18 mouse cellular contexts compared by ENCODE assay signal in the genomic region with DNA sequence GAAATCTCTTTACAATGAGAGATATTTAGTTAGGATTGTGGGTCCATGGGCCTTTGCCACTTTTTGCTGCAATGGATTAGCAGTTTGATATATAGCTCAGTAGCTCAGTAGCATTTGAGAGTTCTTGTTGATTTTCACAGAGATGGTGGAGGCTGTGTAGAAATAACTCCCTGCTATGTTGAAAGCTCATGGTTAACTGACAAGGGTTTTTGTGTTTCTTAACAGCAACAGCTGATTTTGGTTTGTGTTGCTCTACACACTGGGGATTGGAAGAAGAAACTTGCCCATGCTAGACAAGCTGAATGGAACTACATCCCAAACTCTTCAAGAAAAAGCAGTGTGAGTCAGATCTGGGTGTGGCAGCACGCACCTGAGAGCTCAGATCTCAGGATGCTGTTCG.
"Had no signal": no experiment of that assay in that cellular context is flagged by ENCODE, and none has a peak within 500 bp of the region (broad histone marks: within the 10 kb centered on the region; RNA-seq: fewer than 3 reads in every experiment).

No protein-coding gene starts in this region.

- H3K9ac ChIP-seq: limb, embryonic 12.5 days; limb, embryonic 15.5 days; liver, embryonic 14.5 days; liver, postnatal 0 days; lung, embryonic 15.5 days; stomach, embryonic 15.5 days had no signal

- DNase-seq: kidney, adult 2 months; kidney, postnatal 25 days; left cerebral cortex, postnatal 4 days; liver, postnatal 0 days; lung, postnatal 14 days; lung, postnatal 4 days; midbrain, embryonic 14.5 days; right cerebral cortex, postnatal 25 days; spleen, adult 18-20 months; thymus, postnatal 25 days had no signal

- H3K36me3 ChIP-seq: limb, embryonic 12.5 days; limb, embryonic 15.5 days; lung, embryonic 15.5 days; stomach, embryonic 15.5 days had no signal

- H3K27me3 ChIP-seq: limb, embryonic 12.5 days; limb, embryonic 15.5 days; lung, embryonic 15.5 days; stomach, embryonic 15.5 days had no signal

- H3K27ac ChIP-seq: kidney, postnatal 0 days; limb, embryonic 12.5 days; limb, embryonic 15.5 days; liver, embryonic 14.5 days; lung, embryonic 15.5 days; stomach, embryonic 15.5 days had no signal

- H3K4me3 ChIP-seq: limb, embryonic 12.5 days; limb, embryonic 15.5 days; lung, embryonic 15.5 days; stomach, embryonic 15.5 days had no signal

- H3K4me1 ChIP-seq: limb, embryonic 12.5 days; limb, embryonic 15.5 days; stomach, embryonic 15.5 days had no signal

- H3K4me2 ChIP-seq: limb, embryonic 12.5 days; limb, embryonic 15.5 days; liver, embryonic 11.5 days; lung, embryonic 15.5 days; stomach, embryonic 15.5 days had no signal

- H3K9me3 ChIP-seq: limb, embryonic 12.5 days; limb, embryonic 15.5 days; lung, embryonic 15.5 days; stomach, embryonic 15.5 days had no signal

- ATAC-seq: intestine, postnatal 0 days; liver, postnatal 0 days had no signal
